Mouse (Mus musculus): ENCODE results near the gene Tns4. TPM values are rescaled to one million over a fixed set of nuclear protein-coding genes. Genes with fewer than 3 reads are reported as not detected.

The Tns4 gene
- polyA plus RNA-seq, 1 experiment from 2014 or later = 1.7 TPM

DNA sequence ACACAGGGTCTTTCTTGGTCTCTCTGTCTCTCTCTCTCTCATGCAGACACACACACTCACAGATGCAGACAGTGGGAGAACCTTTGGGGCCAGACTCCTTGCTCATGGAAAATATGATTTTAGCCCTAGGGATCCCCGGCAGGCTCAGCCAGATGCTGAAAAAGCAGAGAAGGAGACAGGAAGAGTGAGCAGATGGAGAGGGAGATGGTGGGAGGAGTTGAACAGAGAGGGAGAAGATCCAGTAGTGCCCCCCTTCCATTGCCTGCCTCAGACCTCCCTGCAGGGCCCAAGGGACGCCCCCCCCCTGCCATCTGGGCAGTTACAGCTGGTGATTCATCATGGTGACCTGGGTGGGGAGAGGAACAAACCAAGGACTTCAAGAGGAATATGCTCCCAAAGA is 41.5 kb downstream of the Tns4 start:
- no peak for DNase-seq (ENCODE audit: low spot score)

DNA sequence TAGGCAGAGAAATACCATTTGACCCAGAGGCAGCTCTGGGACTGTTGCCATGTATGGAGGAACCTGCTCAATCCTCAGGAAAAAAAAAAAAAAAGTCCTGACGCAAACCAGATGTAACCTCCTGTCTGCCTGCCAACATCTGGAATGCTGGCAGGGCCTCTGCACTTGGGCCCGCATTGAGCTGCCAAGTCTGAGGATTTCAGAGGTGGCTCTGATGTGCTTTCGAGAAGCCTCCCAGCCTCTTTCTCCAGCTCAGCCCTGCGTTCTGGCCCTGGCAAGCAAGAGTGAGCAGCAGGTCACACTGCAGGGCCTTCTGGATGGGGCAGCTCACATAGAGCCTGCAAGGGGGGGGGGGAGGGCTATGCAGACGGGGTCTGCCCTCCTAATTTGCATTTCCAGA is 42.0 kb downstream of the Tns4 start:
- no peak for DNase-seq (ENCODE audit: low spot score)

DNA sequence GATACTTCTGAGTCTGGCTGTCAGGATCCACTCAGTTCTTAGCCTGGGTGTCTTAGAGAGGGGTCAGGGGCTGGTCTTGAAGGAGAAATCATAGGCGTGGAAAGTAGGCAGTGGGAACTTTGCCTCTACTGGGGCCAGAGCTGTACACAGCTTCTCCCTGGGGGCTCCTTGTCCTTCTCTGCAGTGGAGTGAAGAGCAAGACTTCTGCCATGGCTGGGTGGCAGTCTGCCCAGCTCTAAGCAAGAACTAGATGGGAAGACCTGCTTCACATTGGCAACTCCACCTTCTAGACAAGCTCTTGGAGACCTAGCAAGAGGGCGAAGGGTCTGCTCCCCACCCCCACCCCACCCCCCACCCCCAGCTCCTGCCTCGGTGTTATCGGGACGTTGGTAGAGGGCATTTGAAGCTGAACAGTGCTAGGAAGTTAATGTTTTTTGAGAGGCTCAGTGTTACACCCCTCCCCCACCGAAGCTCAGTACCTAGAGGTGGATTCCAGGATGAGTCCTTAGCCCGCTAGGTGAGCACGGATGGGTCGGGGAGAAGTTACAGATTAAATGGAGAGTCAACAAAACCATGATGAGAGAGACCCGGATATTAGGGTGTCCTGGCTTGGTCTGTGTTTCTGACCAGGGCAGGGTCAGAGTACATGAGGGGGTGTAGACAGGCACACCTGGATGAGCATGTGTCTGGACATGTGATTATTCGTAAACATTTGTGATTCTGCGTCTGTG is 43.8 kb downstream of the Tns4 start:
- no peak for DNase-seq (ENCODE audit: low spot score)

DNA sequence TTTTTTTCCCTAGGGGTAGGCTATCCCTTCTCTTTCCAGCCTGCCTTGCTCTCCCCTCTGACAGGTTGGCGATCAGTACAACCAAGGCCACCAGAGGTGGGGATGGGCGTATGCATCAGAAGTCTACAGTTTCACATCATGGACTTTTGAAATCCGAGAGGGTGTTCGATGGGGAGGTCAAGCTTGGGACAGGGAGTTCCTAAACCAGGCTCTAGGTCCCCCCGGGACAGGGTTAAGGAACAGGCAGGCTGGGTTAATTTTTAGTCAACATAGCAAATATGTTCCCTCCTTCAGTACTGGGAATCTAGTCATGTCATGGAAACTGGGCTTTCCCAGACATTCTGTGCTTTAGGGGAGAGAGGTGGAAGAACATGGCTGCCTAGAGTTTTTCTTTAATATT is 44.8 kb downstream of the Tns4 start:
- DNase-seq (ENCODE audit: low spot score) = no peak

DNA sequence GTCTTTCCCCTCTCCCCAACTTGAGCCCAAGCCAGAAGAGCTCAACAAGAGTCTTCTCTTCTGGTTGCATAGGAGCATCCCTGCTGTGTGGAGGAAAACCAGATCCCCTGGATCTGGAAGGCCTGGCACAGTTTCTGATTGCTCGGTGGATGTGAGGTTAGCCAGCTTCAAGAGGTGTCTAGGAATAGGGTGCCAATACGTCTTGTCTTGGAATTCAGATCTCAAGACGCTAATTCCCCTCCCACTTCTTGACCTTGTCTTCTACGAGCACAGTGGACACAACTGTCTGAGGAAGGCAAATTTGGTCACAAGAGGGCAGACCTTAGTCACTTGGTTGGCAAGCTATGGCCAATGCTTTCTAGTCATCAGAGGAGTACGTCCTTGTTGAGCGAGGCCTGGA is 45.5 kb downstream of the Tns4 start:
- DNase-seq (ENCODE audit: low spot score) = no peak

DNA sequence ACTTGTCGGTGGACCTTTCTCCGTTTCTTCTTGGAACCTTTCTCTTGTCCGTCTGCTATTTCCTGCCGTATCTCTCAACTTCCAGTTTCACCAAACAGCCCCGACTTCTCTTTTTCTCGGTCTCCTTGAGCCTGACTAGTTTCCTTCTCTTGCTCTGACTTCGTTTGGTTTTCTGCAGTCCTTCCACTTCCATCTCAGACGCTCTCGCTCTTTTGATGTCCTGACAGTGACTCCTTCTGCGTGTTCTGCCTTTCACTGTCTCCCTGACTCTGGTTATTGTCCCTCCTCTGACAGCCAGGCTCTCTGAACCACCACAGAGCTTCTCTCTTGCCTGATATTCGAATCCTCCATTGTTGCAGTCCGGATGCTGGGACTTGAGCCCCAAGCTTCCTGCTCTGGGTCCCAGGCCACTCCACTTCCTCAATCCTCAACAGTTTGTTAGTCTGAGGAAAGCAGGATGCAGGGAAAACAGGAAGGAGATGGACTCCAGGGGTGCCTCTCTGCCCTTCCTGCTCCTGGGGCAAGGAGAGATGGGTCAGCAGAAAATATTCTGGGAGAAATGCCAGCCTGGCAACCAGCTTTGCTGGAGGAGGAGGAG is 46.2 kb downstream of the Tns4 start:
- no peak for DNase-seq (ENCODE audit: low spot score)

DNA sequence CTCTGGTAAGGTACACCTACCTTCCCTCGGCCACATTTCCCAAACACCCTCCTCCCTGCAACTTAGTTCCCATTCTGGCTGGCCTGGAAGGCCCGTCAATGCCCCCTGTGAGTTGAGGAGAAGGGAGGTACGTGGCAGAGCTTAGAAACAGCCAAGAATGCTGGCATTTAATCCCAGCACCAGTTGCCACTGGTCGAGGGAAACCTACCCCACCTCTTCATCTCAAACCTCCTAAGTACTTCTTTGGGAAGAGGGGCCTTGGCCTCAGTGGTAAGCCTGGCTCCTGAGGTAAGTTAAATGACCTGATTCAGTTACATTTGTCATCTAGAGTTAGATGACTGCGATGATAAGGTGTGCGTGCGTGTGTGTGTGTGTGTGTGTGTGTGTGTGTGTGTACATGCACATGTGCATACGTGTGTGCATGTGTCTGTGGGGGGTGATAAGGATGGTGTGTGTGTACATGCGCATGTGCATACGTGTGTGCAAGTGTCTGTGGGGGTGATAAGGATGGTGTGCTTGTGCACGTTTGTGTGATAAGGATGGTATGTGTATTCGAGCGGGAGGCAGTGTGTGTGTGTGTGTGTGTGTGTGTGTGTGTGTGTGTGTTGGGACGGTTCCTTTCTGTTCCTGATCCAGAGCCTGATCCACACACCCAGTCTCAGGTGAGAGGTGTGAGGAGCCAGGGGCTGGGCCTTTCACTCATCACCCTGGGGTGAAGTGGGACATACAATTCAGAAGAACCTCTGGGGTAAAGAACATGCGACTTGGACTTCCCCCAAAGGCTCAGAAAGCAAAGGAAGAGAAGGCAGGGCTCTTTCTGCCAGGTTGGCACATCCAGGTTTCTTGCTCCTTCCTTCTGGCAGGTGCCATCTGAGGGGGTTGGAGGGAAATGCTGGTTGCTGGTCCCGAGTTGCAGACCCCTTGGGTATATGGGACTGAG is 47.0 kb downstream of the Tns4 start:
- DNase-seq (ENCODE audit: low spot score) = no peak

DNA sequence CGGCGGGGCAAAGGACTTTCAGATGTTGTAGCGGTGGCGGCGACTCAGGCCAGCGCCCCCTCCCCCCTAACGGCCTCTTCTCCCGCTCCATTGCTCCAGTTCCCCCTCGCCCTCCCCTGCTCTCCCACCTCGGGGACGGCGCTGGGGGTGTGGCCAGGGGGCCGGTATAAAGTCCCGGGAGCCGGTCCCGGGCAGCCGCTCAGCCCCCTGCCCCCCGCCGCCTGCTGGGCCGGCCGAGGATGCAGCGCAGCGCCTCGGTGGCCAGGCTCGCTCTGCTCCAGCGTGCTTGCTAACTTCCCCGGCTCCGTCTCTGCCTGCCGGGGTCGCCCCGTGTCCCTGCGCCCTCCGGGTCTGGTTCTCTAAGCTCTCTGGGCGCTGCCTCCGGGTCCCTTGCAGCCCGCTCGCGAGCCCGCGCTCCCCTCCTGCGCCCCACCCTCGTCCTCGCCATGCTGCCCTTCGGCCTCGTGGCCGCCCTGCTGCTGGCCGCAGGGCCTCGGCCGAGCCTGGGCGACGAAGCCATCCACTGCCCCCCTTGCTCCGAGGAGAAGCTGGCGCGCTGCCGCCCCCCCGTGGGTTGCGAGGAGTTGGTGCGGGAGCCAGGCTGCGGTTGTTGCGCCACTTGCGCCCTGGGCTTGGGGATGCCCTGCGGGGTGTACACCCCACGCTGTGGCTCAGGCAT is 47.9 kb downstream of the Tns4 start, which contains the start of gene Igfbp4:
Igfbp4 (plus strand) TSS at position 194 of the 679 bp plus-strand sequence.
- peak; percentile 20 for DNase-seq (ENCODE audit: low spot score)

DNA sequence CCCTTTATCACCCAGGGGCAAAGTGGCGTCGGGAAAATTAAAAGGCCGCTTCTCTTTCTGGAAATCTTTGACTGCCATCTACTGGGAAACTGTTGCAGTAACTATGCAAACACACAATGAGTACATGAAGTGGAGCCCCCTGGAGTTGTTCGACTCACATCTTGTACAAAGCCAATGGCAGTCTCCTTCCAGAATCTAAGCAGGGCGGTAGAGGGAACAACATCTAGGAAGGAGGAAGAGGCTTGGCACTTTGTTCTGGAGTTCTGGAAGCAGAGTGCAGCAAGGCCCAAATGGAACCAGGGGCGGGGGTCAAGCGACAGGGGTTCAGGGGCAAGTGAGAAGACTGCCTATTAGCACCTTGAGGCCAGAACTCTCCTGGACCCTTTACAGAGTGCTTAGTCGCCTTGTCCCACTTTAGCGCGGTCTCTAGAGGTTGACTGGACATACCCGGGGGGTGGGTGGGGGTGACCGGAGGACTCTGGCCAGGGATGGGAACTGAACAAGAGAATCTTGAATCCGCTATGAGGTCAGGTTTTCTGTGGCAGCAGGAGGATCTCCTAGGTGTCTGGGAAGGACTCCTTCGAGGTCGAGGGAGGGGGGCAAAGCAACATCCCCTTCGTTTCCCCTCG is 48.6 kb downstream of the Tns4 start:
- peak; percentile 31 for DNase-seq (ENCODE audit: low spot score)

DNA sequence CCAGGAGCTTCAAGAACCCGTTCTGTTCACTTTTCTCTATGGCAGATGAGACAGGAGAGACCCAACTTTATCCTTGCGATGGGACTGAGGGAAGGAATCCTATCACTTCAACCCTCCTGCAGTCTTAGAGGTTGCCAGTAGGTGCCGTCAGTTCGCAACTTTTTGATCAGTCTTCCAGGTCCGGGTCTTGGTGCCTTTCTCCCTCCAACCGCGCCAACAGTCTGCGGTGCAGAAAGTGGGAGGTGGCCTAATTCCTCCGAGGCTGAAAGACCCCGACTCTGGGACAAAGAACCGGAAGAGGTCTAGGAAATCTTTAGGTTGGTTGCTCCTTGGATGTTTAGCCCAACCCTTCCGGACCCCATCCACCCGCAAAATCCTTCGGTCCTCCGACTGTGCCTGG is 49.3 kb downstream of the Tns4 start:
- peak; percentile 80 for DNase-seq (ENCODE audit: low spot score)

DNA sequence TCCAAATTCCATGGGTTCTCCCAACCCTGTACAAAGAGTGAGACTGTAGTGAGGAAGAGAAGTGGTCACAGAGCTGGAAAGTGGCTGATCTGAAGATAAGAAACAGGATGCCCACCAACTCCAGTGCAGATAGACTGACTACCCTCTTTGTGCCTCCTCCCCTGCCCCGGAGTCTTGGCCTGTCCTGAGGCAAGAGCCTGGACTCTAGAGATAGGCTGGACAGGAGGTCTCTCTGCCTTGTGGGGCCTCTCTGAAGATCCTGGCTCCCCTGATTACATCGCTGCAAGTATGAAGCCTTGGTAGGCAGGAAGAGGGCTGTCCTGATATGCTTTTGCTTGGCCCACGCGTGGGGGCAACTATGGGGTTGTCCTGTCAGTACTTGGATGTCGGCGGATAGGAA is 52.9 kb downstream of the Tns4 start:
- DNase-seq (ENCODE audit: low spot score) = no peak

DNA sequence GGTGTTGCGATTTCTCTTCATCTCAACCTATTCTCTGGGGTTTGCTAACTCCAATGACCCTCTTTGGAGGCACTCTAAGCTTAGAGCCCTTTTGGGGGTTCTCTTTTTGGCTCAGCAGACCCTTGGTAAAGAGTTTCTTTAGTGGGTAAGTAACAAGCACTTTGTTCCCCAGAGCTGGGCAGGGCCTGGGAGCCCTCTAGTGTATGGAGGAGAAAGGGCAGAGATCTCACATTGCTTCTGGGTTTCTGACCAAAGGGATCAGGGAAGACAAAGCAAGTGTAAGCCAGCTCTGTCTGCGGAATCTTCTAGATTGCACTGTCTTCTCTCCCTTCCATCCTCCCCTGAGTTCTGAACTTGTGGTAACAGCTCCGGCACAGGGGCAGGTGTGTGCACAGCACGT is 53.8 kb downstream of the Tns4 start:
- DNase-seq (ENCODE audit: low spot score) = peak; percentile 22

DNA sequence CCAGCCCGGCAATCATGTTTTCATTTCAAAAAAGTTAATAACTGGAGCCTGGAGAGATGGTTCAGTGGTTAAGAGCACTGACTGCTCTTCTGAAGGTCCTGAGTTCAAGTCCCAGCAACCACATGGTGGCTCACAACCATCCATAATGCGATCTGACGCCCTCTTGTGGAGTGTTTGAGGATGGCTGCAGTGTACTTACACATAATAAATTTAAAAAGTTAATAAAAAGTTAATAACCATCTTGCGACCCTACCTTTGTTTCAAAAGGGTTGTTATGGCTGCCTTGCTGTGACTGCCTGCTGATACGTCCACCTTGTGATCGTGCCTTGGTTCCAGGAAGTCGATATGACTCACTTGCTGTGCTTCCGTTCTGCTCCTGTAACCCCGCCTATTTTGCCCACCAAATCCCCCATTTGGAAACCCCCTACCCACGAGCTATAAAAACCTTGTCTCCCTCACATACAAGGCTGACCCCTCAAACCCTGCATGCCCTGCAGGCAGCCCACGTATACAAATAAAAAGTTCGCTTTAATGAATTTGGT is 62.1 kb downstream of the Tns4 start:
- no peak for DNase-seq (ENCODE audit: low spot score)

DNA sequence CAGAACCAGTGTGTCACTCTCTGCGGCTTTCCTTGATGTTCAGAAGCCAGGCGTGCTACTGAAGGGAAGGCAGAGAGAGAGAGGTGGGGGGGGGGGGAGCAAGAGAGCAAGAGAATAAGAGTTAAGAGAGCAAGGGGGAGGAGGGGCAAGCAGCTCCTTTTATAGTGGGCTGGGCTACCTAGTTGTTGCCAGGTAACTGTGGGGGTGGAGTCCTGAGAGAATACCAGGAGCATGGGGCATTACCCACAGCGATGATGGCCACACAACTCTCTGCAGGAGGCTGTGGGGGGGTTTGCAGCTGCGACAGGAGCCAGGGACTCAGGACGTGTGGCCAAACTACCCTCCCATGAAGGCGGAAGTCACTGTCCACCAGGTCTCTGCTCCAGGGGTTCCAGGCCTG is 63.2 kb downstream of the Tns4 start:
- no peak for DNase-seq (ENCODE audit: low spot score)

DNA sequence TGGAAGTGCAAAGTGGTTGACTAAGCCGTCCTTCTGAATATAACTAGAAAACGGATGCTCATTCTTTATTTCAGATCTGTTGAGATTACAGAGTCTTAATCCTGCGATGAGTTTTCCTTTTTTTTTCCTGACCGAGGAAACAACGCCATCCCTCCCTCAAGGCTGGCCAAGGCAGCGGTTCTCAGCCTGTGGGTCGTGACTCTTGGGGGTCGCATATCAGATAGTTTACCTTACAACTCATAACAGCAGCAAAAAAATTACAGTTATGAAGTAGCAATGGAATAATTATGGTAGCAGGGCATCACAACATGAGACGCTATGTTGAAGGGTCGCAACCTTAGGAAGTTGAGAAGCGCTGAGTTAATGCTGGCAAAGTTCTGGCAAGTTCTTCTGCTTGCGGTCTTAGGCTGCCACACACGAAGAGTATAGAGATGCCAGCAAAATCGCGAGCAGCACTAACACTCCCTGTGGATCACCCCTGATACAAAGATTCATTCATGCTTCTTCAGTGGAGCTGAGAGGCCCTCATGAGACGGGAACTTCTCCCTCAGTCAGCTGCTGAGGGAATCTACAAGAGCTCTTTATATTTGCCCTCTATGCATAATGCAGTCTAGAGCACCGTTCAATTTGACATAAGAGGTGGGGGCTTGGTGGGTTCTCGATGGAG is 64.5 kb downstream of the Tns4 start:
- peak; percentile 9 for DNase-seq (ENCODE audit: low spot score)

DNA sequence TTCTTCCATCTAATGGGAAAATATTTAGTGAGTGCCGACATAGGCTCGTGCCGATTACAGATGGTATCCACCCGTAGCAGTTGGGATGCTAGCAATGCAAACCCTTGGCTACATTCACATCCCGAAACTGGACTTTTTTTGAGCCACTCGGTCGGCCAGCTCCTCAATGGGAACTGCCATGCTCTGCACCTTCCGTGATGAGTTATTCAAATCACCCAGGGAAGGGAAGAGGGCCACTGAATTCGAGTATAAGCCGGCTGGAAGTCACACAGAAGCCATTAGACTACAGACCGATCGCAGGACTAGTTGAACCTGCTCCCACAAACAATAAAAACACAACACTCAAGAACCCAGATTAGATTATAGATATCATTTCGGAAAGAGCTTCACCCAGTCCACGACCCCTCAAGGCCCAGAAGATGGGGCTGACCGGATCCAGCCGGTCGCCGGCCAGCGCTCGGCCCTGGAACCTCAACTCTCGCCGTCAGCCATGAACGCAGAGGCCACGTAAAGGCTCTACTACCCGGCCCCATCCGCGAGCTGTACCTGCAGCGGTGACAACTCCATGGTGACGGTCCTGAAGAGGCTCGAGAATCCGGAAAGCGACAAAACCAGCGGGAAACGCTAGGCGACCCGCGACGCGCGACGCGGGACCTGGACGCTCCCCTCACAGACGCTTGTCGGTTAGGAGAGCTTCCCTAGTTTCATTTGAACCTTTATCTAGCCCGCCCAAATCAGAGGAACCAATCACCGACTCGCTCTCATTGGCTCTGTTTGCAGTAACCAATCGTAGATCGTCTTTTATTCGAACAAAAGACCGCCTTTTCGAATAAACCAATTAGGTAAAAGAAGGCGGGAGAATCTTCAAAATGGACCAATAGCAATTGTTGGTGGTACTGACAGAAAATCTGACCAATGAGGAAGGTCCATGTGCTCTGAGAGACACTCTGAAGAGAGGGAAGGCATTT is 65.3 kb downstream of the Tns4 start, which contains the start of gene Top2a:
Top2a (minus strand) TSS at position 690 of the 968 bp plus-strand sequence.
- DNase-seq (ENCODE audit: low spot score) = peak; percentile 100

DNA sequence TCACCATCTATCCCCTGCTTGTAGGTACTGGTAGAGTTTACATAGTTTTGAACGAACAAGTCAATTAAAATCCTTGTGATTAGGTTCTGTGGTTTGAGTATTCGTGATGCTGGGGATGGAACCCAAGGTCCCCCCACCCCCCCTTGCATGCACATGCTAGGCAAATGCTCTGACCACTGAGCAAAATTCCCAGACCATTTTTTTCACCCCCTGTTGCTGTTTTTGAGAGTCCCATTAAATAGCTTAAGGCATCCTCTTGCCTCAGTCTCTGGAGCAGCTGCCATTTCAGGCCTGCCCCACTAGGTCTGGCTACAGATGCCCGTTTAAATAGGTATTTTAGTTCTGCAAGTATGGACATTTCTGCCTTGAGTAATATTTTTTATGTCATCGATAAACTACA is 66.0 kb downstream of the Tns4 start:
- DNase-seq (ENCODE audit: low spot score) = peak; percentile 11

DNA sequence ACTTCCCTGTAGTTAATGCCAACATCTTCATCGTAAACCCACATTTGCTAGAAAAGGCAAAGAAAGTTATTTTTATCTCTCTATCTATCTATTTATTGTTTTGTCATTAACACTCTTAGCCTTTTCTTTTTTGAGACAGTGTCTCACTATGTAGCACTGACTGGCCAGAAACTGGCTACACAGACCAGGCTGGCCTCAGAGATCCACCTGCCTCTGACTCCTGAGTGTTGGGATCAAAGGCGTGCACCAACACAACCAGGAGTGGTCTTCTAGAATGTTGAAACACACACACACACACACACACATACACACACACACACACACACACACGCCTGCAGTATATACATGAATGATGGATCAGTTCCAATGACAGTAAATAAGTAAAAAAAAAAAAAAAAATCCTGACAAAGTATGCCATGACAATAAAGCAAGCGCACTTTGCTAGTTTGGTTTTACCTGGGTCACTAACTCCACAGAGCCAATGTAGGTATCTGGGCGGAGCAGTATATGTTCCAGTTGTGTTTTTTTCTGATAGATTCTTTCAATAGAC is 66.6 kb downstream of the Tns4 start:
- DNase-seq (ENCODE audit: low spot score) = no peak

DNA sequence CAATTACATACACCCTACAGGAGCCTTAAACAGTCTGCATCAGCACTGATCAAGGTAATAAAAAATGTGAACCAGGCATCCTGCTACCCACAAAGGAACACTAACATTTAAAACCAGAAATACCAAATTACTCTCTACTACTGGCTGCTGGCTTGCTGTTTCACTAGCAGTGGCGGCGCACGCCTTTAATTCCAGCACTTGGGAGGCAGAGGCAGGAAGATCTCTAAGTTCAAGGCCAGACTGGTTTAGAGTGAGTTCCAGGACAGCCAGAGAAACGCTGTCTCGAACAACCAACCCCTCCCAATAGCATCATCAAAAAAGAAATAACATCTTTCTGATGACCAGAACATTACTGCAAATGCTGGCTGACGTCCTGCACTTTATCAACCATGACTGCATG is 69.3 kb downstream of the Tns4 start:
- DNase-seq (ENCODE audit: low spot score) = no peak
